Mouse (Mus musculus) forebrain, embryonic 13.5 days (tissue): ENCODE results near the gene Oprl1. TPM values are rescaled to one million over a fixed set of nuclear protein-coding genes. Genes with fewer than 3 reads are reported as not detected.

Source experiments
- ATAC-seq: fragments of 200-750 bp; cut with Nextera tagmentation; 2 replicates; pipeline ENCODE4 v1.8.0; 2017
- H3K27ac ChIP-seq: fragments of 300-500 bp; sonication (generic); 2 replicates; pipeline ENCODE4 v1.5.1; 2015; ENCODE audit warnings: inconsistent platforms, mild to moderate bottlenecking, moderate library complexity
- H3K27me3 ChIP-seq: fragments of 300-500 bp; sonication (generic); 2 replicates; pipeline ENCODE4 v1.6.1; 2015; ENCODE audit warnings: mild to moderate bottlenecking, inconsistent platforms
- H3K36me3 ChIP-seq: fragments of 300-500 bp; sonication (generic); 2 replicates; pipeline ENCODE4 v1.6.1; 2015; ENCODE audit warnings: mild to moderate bottlenecking, inconsistent platforms; ENCODE audit not compliant: poor library complexity, severe bottlenecking
- H3K4me1 ChIP-seq: fragments of 300-500 bp; sonication (generic); 2 replicates; pipeline ENCODE4 v1.6.1; 2015; ENCODE audit warnings: inconsistent platforms
- H3K4me2 ChIP-seq: fragments of 300-500 bp; sonication (generic); 2 replicates; pipeline ENCODE4 v1.6.1; 2015; ENCODE audit warnings: inconsistent platforms, mild to moderate bottlenecking, moderate library complexity
- H3K4me3 ChIP-seq: fragments of 300-500 bp; sonication (generic); 2 replicates; pipeline ENCODE4 v1.5.1; 2015; ENCODE audit warnings: mild to moderate bottlenecking, inconsistent platforms
- H3K9ac ChIP-seq: fragments of 300-500 bp; sonication (generic); 2 replicates; pipeline ENCODE4 v1.6.1; 2015; ENCODE audit warnings: mild to moderate bottlenecking, inconsistent platforms
- H3K9me3 ChIP-seq: fragments of 300-500 bp; sonication (generic); replicated peaks from 2 replicates; pipeline ENCODE4 v1.6.1; 2016; ENCODE audit warnings: inconsistent platforms
- WGBS: fragments of 180-500 bp; shearing (Covaris S2); methylation state at CpG from one replicate; pipeline ENCODE4 v1.1.7; 2015; 5-methylcytosine and 5-hydroxymethylcytosine counted together
- polyA plus RNA-seq: library from polyadenylated mRNA; unstranded; fragments of >200 nt; fragmentation: Nextera tagmentation; extraction: Ambion mirVana; gene quantifications from 2 replicates; pipeline ENCODE4 v1.2.1, GENCODE M21; 2015

Gene Oprl1
- polyA plus RNA-seq, 1 experiment from 2014 or later = 33.5 TPM

GRCm38 (mm10) chr2:181679951-181680715, 34.7 kb upstream of the Oprl1 start, which contains the start of gene Tcea2:
Gene Tcea2, plus strand, starts transcription at chr2:181680310.
- peaks cover 36% of the 10 kb centered on the region for H3K4me1 ChIP-seq
- H3K27me3 ChIP-seq = 0 out of 2 replicates have a peak, but pooled peaks cover under 1% of the 10 kb centered on the region
- no peaks in the 10 kb centered on the region for H3K36me3 ChIP-seq
- peak within 1 kb of the TSS; percentile 63 for H3K4me3 ChIP-seq
- no peak within 1 kb of the TSS; the same call in 1 of the 2 replicates for H3K27ac ChIP-seq
- H3K4me2 ChIP-seq = peak within 1 kb of the TSS; percentile 85
- under 1% methylated on average over 68 of the region's 69 CpGs for WGBS
- H3K9ac ChIP-seq = peak within 1 kb of the TSS; percentile 92
- no peaks in the 10 kb centered on the region for H3K9me3 ChIP-seq
- peak; percentile 66 for ATAC-seq

DNA sequence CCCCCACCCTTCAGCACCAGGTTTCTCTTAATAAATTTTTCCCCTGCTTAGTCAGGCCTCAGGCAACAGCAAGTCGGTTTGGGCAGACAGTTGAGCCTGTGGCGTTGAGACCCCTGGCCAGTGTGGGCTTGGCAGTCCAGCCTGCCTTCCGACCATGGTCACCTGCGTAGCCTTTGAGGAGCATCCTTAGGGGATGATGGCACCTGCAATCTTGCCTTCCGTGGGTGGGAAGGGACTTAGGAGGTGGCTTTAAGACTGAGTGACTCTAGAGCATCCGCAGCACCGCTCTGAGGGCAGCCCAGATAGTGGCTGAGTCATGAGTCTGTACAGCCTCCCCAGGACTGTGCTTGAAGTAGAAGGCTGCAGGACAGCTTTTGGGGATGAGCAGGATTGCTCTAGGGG, 34.1 kb upstream of the Oprl1 start:
- peak overlapping the region; percentile 63 for H3K4me3 ChIP-seq
- peak overlapping the region; percentile 85 for H3K4me2 ChIP-seq
- ATAC-seq = peak; percentile 30
- H3K36me3 ChIP-seq = peaks cover 5% of the 10 kb centered on the region; the same call in 1 of the 2 replicates
- WGBS = 21% methylated on average over 7 of the region's 7 CpGs
- peaks cover 30% of the 10 kb centered on the region for H3K4me1 ChIP-seq
- H3K27ac ChIP-seq = no peak overlapping the region
- H3K9me3 ChIP-seq = no peaks in the 10 kb centered on the region
- H3K9ac ChIP-seq = peak overlapping the region; percentile 92
- H3K27me3 ChIP-seq = no peaks in the 10 kb centered on the region

GRCm38 (mm10) chr2:181681978-181682377, 32.8 kb upstream of the Oprl1 start:
- H3K9me3 ChIP-seq = no peaks in the 10 kb centered on the region
- WGBS = 100% methylated on average over 1 of the region's 1 CpGs
- no peak overlapping the region for H3K9ac ChIP-seq
- ATAC-seq = no peak
- no peak overlapping the region for H3K4me3 ChIP-seq
- H3K27me3 ChIP-seq = no peaks in the 10 kb centered on the region
- H3K4me1 ChIP-seq = peaks cover 22% of the 10 kb centered on the region
- peaks cover 17% of the 10 kb centered on the region for H3K36me3 ChIP-seq
- no peak overlapping the region for H3K4me2 ChIP-seq
- H3K27ac ChIP-seq = no peak overlapping the region

DNA sequence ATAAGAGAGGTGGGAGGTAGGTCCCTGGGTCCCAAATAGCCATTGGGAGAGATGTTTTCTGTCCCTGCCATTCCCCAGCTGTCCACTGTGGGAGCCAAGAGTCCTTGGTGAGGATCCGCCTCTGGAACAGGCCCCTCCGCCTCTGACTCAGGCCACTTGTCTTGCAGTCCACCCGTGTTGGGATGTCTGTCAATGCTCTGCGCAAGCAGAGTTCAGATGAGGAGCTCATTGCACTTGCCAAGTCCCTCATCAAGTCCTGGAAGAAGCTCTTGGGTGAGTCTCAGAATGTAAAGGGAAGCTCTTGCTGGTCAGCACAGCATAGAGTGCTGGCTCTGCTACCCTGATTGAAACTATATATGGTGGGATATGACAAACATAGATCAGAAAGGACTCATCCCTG, 31.4 kb upstream of the Oprl1 start:
- 64% methylated on average over 4 of the region's 4 CpGs for WGBS
- no peak overlapping the region for H3K27ac ChIP-seq
- no peak for ATAC-seq
- no peak overlapping the region for H3K4me3 ChIP-seq
- H3K4me2 ChIP-seq = no peak overlapping the region
- no peaks in the 10 kb centered on the region for H3K9me3 ChIP-seq
- H3K27me3 ChIP-seq = no peaks in the 10 kb centered on the region
- peaks cover 31% of the 10 kb centered on the region for H3K36me3 ChIP-seq
- H3K4me1 ChIP-seq = peaks cover 22% of the 10 kb centered on the region
- no peak overlapping the region for H3K9ac ChIP-seq

DNA sequence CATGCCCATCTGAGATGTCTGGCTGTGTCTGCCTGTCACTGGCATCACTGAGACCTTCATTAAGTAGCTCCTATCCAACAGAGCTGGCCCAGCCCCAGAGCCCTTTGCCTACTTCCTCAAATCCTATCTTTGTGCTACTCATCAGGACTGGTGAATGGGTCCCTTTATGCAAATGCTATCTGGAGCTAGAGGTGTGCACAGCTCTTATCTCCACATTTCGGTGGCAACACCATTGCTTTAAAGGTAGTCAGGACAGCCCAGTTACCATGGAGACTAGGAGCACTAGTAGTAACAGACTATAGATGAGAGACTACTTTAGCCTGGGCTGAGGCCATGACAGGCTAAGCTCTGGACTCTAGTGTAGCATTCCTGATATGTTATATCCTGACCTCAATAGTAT, 30.1 kb upstream of the Oprl1 start:
- H3K9ac ChIP-seq = no peak overlapping the region

DNA sequence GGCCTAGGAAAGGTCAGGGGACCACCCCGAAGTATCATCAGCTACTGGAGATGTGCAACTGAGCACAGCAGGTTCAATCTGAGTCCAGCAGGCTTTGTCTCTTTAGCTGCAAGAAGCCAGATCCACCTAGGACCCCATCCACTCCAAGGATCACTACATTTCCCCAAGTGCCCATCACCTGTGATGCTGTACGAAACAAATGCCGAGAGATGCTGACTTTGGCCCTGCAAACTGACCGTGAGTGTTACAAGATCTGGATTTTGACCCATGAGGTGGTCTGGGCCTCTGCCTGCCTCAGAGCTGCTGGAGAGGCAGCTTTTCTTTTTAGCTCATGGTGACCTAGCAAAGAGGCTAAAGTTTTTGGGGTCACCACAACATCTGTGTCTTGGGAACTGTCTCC, 29.1 kb upstream of the Oprl1 start:
- H3K4me2 ChIP-seq = no peak overlapping the region
- H3K4me1 ChIP-seq = peaks cover 13% of the 10 kb centered on the region
- no peak overlapping the region for H3K27ac ChIP-seq
- no peak for ATAC-seq
- 93% methylated on average over 4 of the region's 4 CpGs for WGBS
- H3K9ac ChIP-seq = no peak overlapping the region
- H3K36me3 ChIP-seq = peaks cover 45% of the 10 kb centered on the region
- H3K9me3 ChIP-seq = no peaks in the 10 kb centered on the region
- H3K27me3 ChIP-seq = no peaks in the 10 kb centered on the region
- no peak overlapping the region for H3K4me3 ChIP-seq

More for the DNA sequence above, 30.1 kb upstream of the Oprl1 start:
- ATAC-seq = no peak
- no peaks in the 10 kb centered on the region for H3K27me3 ChIP-seq
- peaks cover 43% of the 10 kb centered on the region for H3K36me3 ChIP-seq
- no peak overlapping the region for H3K27ac ChIP-seq
- H3K4me2 ChIP-seq = no peak overlapping the region
- no peaks in the 10 kb centered on the region for H3K9me3 ChIP-seq
- WGBS = 94% methylated on average over 1 of the region's 1 CpGs
- no peak overlapping the region for H3K4me3 ChIP-seq
- peaks cover 18% of the 10 kb centered on the region for H3K4me1 ChIP-seq

GRCm38 (mm10) chr2:181687586-181687985, 27.2 kb upstream of the Oprl1 start:
- H3K4me3 ChIP-seq = no peak overlapping the region
- no peaks in the 10 kb centered on the region for H3K27me3 ChIP-seq
- peaks cover 48% of the 10 kb centered on the region for H3K36me3 ChIP-seq
- no peak overlapping the region for H3K27ac ChIP-seq
- peaks cover 6% of the 10 kb centered on the region for H3K4me1 ChIP-seq
- ATAC-seq = no peak
- WGBS = 96% methylated on average over 8 of the region's 8 CpGs
- H3K9me3 ChIP-seq = no peaks in the 10 kb centered on the region
- no peak overlapping the region for H3K4me2 ChIP-seq
- H3K9ac ChIP-seq = no peak overlapping the region

GRCm38 (mm10) chr2:181689466-181690160, 25.2 kb upstream of the Oprl1 start:
- Histone ChIP-seq H3K27me3 (no peaks in the 10 kb centered on the region), H3K9ac (no peak overlapping the region), H3K4me2 (no peak overlapping the region), H3K9me3 (no peaks in the 10 kb centered on the region), H3K27ac (no peak overlapping the region), H3K4me3 (no peak overlapping the region), H3K4me1 (peaks cover 17% of the 10 kb centered on the region), H3K36me3 (peaks cover 48% of the 10 kb centered on the region)
- no peak for ATAC-seq
- 89% methylated on average over 10 of the region's 10 CpGs for WGBS

GRCm38 (mm10) chr2:181691083-181691482, 23.7 kb upstream of the Oprl1 start:
- H3K4me2 ChIP-seq = no peak overlapping the region
- H3K4me1 ChIP-seq = peaks cover 17% of the 10 kb centered on the region
- H3K9ac ChIP-seq = no peak overlapping the region
- no peak for ATAC-seq
- no peak overlapping the region for H3K4me3 ChIP-seq
- peaks cover 39% of the 10 kb centered on the region for H3K36me3 ChIP-seq
- peaks cover 2% of the 10 kb centered on the region; the same call in 1 of the 2 replicates for H3K27me3 ChIP-seq
- H3K9me3 ChIP-seq = no peaks in the 10 kb centered on the region
- WGBS = 87% methylated on average over 6 of the region's 6 CpGs
- no peak overlapping the region for H3K27ac ChIP-seq

GRCm38 (mm10) chr2:181691571-181691970, 23.2 kb upstream of the Oprl1 start:
- no peak overlapping the region for H3K4me2 ChIP-seq
- H3K27me3 ChIP-seq = peaks cover 2% of the 10 kb centered on the region; the same call in 1 of the 2 replicates
- no peak overlapping the region for H3K4me3 ChIP-seq
- H3K9ac ChIP-seq = no peak overlapping the region
- ATAC-seq = no peak
- peaks cover 17% of the 10 kb centered on the region for H3K4me1 ChIP-seq
- no peak overlapping the region for H3K27ac ChIP-seq
- H3K9me3 ChIP-seq = no peaks in the 10 kb centered on the region
- H3K36me3 ChIP-seq = peaks cover 34% of the 10 kb centered on the region
- 89% methylated on average over 4 of the region's 4 CpGs for WGBS

- Histone ChIP-seq H3K9me3 (no peaks in the 10 kb centered on the region), H3K4me3 (peak overlapping the region; percentile 70; the same call in 1 of the 2 replicates), H3K4me1 (peaks cover 17% of the 10 kb centered on the region), H3K36me3 (peaks cover 27% of the 10 kb centered on the region), H3K27me3 (peaks cover 2% of the 10 kb centered on the region; the same call in 1 of the 2 replicates), H3K4me2 (peak overlapping the region; percentile 81), H3K9ac (no peak overlapping the region), H3K27ac (no peak overlapping the region)
- 86% methylated on average over 3 of the region's 3 CpGs for WGBS
- ATAC-seq = no peak
Measured at GRCm38 (mm10) chr2:181692304-181692703, 22.5 kb upstream of the Oprl1 start.
